Mouse (Mus musculus) forebrain, embryonic 13.5 days (tissue): ENCODE data around the gene Gm364. TPM values are rescaled to one million over a fixed set of nuclear protein-coding genes. Genes with fewer than 3 reads are reported as not detected.
A peak's percentile ranks its signal among the peaks of the same experiment; 100 is the strongest.

Experiments used
- ATAC-seq: fragments of 200-750 bp; cut with Nextera tagmentation; 2 replicates; pipeline ENCODE4 v1.8.0; 2017
- H3K27ac ChIP-seq: fragments of 300-500 bp; sonication (generic); 2 replicates; pipeline ENCODE4 v1.5.1; 2015; ENCODE audit warnings: inconsistent platforms, mild to moderate bottlenecking, moderate library complexity
- H3K27me3 ChIP-seq: fragments of 300-500 bp; sonication (generic); 2 replicates; pipeline ENCODE4 v1.6.1; 2015; ENCODE audit warnings: mild to moderate bottlenecking, inconsistent platforms
- H3K36me3 ChIP-seq: fragments of 300-500 bp; sonication (generic); 2 replicates; pipeline ENCODE4 v1.6.1; 2015; ENCODE audit warnings: mild to moderate bottlenecking, inconsistent platforms; ENCODE audit not compliant: poor library complexity, severe bottlenecking
- H3K4me1 ChIP-seq: fragments of 300-500 bp; sonication (generic); 2 replicates; pipeline ENCODE4 v1.6.1; 2015; ENCODE audit warnings: inconsistent platforms
- H3K4me2 ChIP-seq: fragments of 300-500 bp; sonication (generic); 2 replicates; pipeline ENCODE4 v1.6.1; 2015; ENCODE audit warnings: inconsistent platforms, mild to moderate bottlenecking, moderate library complexity
- H3K4me3 ChIP-seq: fragments of 300-500 bp; sonication (generic); 2 replicates; pipeline ENCODE4 v1.5.1; 2015; ENCODE audit warnings: mild to moderate bottlenecking, inconsistent platforms
- H3K9ac ChIP-seq: fragments of 300-500 bp; sonication (generic); 2 replicates; pipeline ENCODE4 v1.6.1; 2015; ENCODE audit warnings: mild to moderate bottlenecking, inconsistent platforms
- H3K9me3 ChIP-seq: fragments of 300-500 bp; sonication (generic); replicated peaks from 2 replicates; pipeline ENCODE4 v1.6.1; 2016; ENCODE audit warnings: inconsistent platforms
- WGBS: fragments of 180-500 bp; shearing (Covaris S2); methylation state at CpG from one replicate; pipeline ENCODE4 v1.1.7; 2015; 5-methylcytosine and 5-hydroxymethylcytosine counted together
- polyA plus RNA-seq: library from polyadenylated mRNA; unstranded; fragments of >200 nt; fragmentation: Nextera tagmentation; extraction: Ambion mirVana; gene quantifications from 2 replicates; pipeline ENCODE4 v1.2.1, GENCODE M21; 2015

Gene Gm364
- polyA plus RNA-seq, result not detected in 2 replicates

- Histone ChIP-seq H3K36me3 (no peaks in the 10 kb centered on the region), H3K27me3 (no peaks in the 10 kb centered on the region), H3K9ac (no peak within 1 kb of the TSS), H3K9me3 (no peaks in the 10 kb centered on the region; the same call in 1 of the 2 replicates), H3K4me1 (no peaks in the 10 kb centered on the region), H3K4me3 (no peak within 1 kb of the TSS), H3K27ac (no peak within 1 kb of the TSS), H3K4me2 (no peak within 1 kb of the TSS)
- 92% methylated on average over 12 of the region's 12 CpGs for whole genome bisulfite sequencing
- ATAC-seq, result no peak
Measured at GRCm38 (mm10) chrX:57408769-57409168, at the start of gene Gm364. Gene Gm364, plus strand, starts transcription at chrX:57409154.

- ATAC-seq, result no peak
- H3K9me3 ChIP-seq, result no peaks in the 10 kb centered on the region
- H3K4me1 ChIP-seq, result no peaks in the 10 kb centered on the region
- 56% methylated on average over 1 of the region's 1 CpGs for WGBS
- no peak overlapping the region for H3K4me3 ChIP-seq
- no peak overlapping the region for H3K4me2 ChIP-seq
- H3K27me3 ChIP-seq, result no peaks in the 10 kb centered on the region
- H3K36me3 ChIP-seq, result no peaks in the 10 kb centered on the region
- no peak overlapping the region for H3K9ac ChIP-seq
- no peak overlapping the region for H3K27ac ChIP-seq
Measured at GRCm38 (mm10) chrX:57359316-57359715, 49.6 kb upstream of the Gm364 start.

- Histone ChIP-seq H3K4me2 (no peak overlapping the region), H3K27ac (no peak overlapping the region), H3K36me3 (no peaks in the 10 kb centered on the region), H3K9me3 (no peaks in the 10 kb centered on the region), H3K4me1 (no peaks in the 10 kb centered on the region), H3K9ac (no peak overlapping the region), H3K4me3 (no peak overlapping the region), H3K27me3 (no peaks in the 10 kb centered on the region)
- WGBS, result 74% methylated on average over 2 of the region's 2 CpGs
- no peak for ATAC-seq
Measured at GRCm38 (mm10) chrX:57364891-57365569, 43.9 kb upstream of the Gm364 start.

GRCm38 (mm10) chrX:57372965-57373364, 36.0 kb upstream of the Gm364 start:
- no peak overlapping the region for H3K4me2 ChIP-seq
- ATAC-seq, result no peak
- H3K36me3 ChIP-seq, result peaks cover 6% of the 10 kb centered on the region; the same call in 1 of the 2 replicates
- no peaks in the 10 kb centered on the region for H3K4me1 ChIP-seq
- WGBS, result 88% methylated on average over 4 of the region's 4 CpGs
- H3K27ac ChIP-seq, result no peak overlapping the region
- no peak overlapping the region for H3K4me3 ChIP-seq
- H3K9ac ChIP-seq, result no peak overlapping the region
- no peaks in the 10 kb centered on the region for H3K27me3 ChIP-seq
- no peaks in the 10 kb centered on the region for H3K9me3 ChIP-seq

GRCm38 (mm10) chrX:57373543-57373942, 35.4 kb upstream of the Gm364 start:
- H3K9me3 ChIP-seq, result no peaks in the 10 kb centered on the region
- H3K4me3 ChIP-seq, result no peak overlapping the region
- H3K27me3 ChIP-seq, result no peaks in the 10 kb centered on the region
- no peak overlapping the region for H3K27ac ChIP-seq
- WGBS, result 84% methylated on average over 2 of the region's 2 CpGs
- H3K9ac ChIP-seq, result no peak overlapping the region
- H3K4me1 ChIP-seq, result no peaks in the 10 kb centered on the region
- no peak overlapping the region for H3K4me2 ChIP-seq
- peaks cover 11% of the 10 kb centered on the region for H3K36me3 ChIP-seq
- no peak for ATAC-seq

GRCm38 (mm10) chrX:57374029-57374428, 34.9 kb upstream of the Gm364 start:
- Histone ChIP-seq H3K4me2 (no peak overlapping the region), H3K4me3 (no peak overlapping the region), H3K27ac (no peak overlapping the region), H3K9me3 (no peaks in the 10 kb centered on the region), H3K27me3 (no peaks in the 10 kb centered on the region), H3K4me1 (no peaks in the 10 kb centered on the region), H3K36me3 (peaks cover 14% of the 10 kb centered on the region), H3K9ac (no peak overlapping the region)
- ATAC-seq, result no peak
- 83% methylated on average over 2 of the region's 2 CpGs for WGBS

GRCm38 (mm10) chrX:57377096-57377495, 31.9 kb upstream of the Gm364 start:
- 81% methylated on average over 3 of the region's 3 CpGs for WGBS
- Histone ChIP-seq H3K27ac (no peak overlapping the region), H3K36me3 (peaks cover 35% of the 10 kb centered on the region), H3K4me2 (no peak overlapping the region), H3K4me1 (no peaks in the 10 kb centered on the region), H3K9ac (no peak overlapping the region), H3K4me3 (no peak overlapping the region), H3K9me3 (no peaks in the 10 kb centered on the region), H3K27me3 (no peaks in the 10 kb centered on the region)
- ATAC-seq, result no peak

GRCm38 (mm10) chrX:57378579-57378978, 30.4 kb upstream of the Gm364 start:
- Histone ChIP-seq H3K9me3 (no peaks in the 10 kb centered on the region), H3K4me2 (no peak overlapping the region), H3K4me1 (no peaks in the 10 kb centered on the region), H3K27me3 (no peaks in the 10 kb centered on the region), H3K27ac (no peak overlapping the region), H3K4me3 (no peak overlapping the region), H3K36me3 (peaks cover 43% of the 10 kb centered on the region), H3K9ac (no peak overlapping the region)
- WGBS, result 84% methylated on average over 3 of the region's 3 CpGs
- ATAC-seq, result no peak

GRCm38 (mm10) chrX:57380915-57381314, 28.0 kb upstream of the Gm364 start:
- peak; percentile 44 for ATAC-seq
- peaks cover 64% of the 10 kb centered on the region for H3K36me3 ChIP-seq
- H3K4me1 ChIP-seq, result no peaks in the 10 kb centered on the region
- no peak overlapping the region for H3K4me3 ChIP-seq
- no peak overlapping the region for H3K9ac ChIP-seq
- no peaks in the 10 kb centered on the region for H3K27me3 ChIP-seq
- WGBS, result 55% methylated on average over 5 of the region's 5 CpGs
- no peaks in the 10 kb centered on the region for H3K9me3 ChIP-seq
- H3K27ac ChIP-seq, result no peak overlapping the region
- H3K4me2 ChIP-seq, result no peak overlapping the region

GRCm38 (mm10) chrX:57392367-57393246, 16.3 kb upstream of the Gm364 start, which contains the start of gene Rbmx:
Gene Rbmx, minus strand, starts transcription at chrX:57393036.
- 19% methylated on average over 50 of the region's 50 CpGs for WGBS
- peak within 1 kb of the TSS; percentile 94 for H3K27ac ChIP-seq
- peak; percentile 96 for ATAC-seq
- peak within 1 kb of the TSS; percentile 57 for H3K4me2 ChIP-seq
- 0 out of 2 replicates have a peak, but pooled peaks cover 2% of the 10 kb centered on the region for H3K4me1 ChIP-seq
- H3K9ac ChIP-seq, result peak within 1 kb of the TSS; percentile 82
- no peaks in the 10 kb centered on the region for H3K27me3 ChIP-seq
- peaks cover 17% of the 10 kb centered on the region for H3K36me3 ChIP-seq
- H3K9me3 ChIP-seq, result no peaks in the 10 kb centered on the region
- H3K4me3 ChIP-seq, result peak within 1 kb of the TSS; percentile 59

- Histone ChIP-seq H3K4me3 (peak overlapping the region; percentile 59), H3K27ac (no peak overlapping the region), H3K4me2 (peak overlapping the region; percentile 45), H3K9ac (no peak overlapping the region), H3K4me1 (0 out of 2 replicates have a peak, but pooled peaks cover 2% of the 10 kb centered on the region), H3K36me3 (peaks cover 14% of the 10 kb centered on the region), H3K9me3 (no peaks in the 10 kb centered on the region), H3K27me3 (no peaks in the 10 kb centered on the region)
- WGBS, result 22% methylated on average over 7 of the region's 7 CpGs
- peak; percentile 49 for ATAC-seq
Measured at GRCm38 (mm10) chrX:57393412-57393811, 15.5 kb upstream of the Gm364 start.

GRCm38 (mm10) chrX:57401388-57401787, 7.6 kb upstream of the Gm364 start:
- Histone ChIP-seq H3K4me1 (no peaks in the 10 kb centered on the region), H3K4me3 (no peak overlapping the region), H3K36me3 (no peaks in the 10 kb centered on the region), H3K4me2 (no peak overlapping the region), H3K27me3 (no peaks in the 10 kb centered on the region), H3K9me3 (no peaks in the 10 kb centered on the region), H3K27ac (no peak overlapping the region), H3K9ac (no peak overlapping the region)
- WGBS, result 76% methylated on average over 1 of the region's 1 CpGs
- no peak for ATAC-seq
